Mouse (Mus musculus) C2C12 (cell line): ENCODE data around the gene Slc44a1.

Experiments used
- CEBPB ChIP-seq: IDR thresholded peaks from one replicate; pipeline ENCODE4 v1.6.1; 2011; ENCODE audit warnings: low read depth, mild to moderate bottlenecking, control low read depth, moderate library complexity
- CTCF ChIP-seq: IDR thresholded peaks from one replicate; pipeline ENCODE4 v1.5.1; 2011; ENCODE audit not compliant: control insufficient read depth, insufficient read depth, insufficient read length
- MAX ChIP-seq: IDR thresholded peaks from one replicate; pipeline ENCODE4 v1.6.1; 2011; ENCODE audit warnings: mild to moderate bottlenecking, control low read depth
- MYOD1 ChIP-seq: IDR thresholded peaks from one replicate; pipeline ENCODE4 v1.6.1; 2011; ENCODE audit warnings: low read depth; ENCODE audit not compliant: control insufficient read depth, insufficient read length
- MYOG ChIP-seq: IDR thresholded peaks from one replicate; pipeline ENCODE4 v1.6.1; 2011; ENCODE audit not compliant: control insufficient read depth, insufficient read length; ENCODE audit errors: extremely low read depth

GRCm38 (mm10) chr4:53406866-53407265, 33.3 kb upstream of the Slc44a1 start:
- TF ChIP-seq MAX (no peak), MYOD1 (no peak), MYOG (no peak), CTCF (no peak), CEBPB (no peak)
